Mouse (Mus musculus): ENCODE results near the gene Csrp2. TPM values are rescaled to one million over a fixed set of nuclear protein-coding genes. Genes with fewer than 3 reads are reported as not detected.

Csrp2 gene
- polyA plus RNA-seq, 1 experiment from 2014 or later: 150 TPM

DNA sequence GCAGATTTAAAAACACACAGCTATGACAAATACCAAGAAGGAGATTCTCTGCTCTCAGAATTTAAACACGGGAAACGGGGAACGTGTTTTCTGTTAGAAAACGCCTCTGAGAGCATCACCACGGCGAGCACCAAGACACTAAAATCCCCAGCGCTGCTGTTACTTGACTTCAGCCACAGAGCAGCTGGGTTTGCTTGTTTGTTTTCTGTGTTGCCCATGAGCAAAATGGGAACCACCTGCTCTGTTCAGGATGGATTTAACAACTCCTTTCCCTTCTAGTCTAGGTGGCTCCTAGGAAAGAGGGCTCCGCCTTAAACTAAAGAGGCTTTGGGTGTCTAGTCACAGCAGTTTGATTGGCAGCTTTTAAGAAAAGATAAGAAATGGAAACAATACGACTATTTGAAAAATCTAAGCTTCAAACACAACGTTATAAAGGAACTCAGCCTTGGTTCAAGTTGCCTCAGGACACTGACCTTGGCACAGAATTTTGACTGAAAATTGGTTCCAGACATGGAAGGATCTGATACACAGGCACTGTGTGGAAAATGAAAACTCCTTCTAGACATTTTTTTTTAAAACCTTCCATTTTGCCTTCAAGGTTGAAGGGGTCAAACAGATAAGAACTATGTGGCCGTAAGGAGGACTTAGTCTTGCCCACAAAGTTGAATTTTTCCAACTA lies 2.8 kb upstream of the Csrp2 start:
- H3K27me3 ChIP-seq (replicated peaks): no peaks in the 10 kb centered on the region
- ATAC-seq (ENCODE audit: low FRiP score, low read depth): no peak

DNA sequence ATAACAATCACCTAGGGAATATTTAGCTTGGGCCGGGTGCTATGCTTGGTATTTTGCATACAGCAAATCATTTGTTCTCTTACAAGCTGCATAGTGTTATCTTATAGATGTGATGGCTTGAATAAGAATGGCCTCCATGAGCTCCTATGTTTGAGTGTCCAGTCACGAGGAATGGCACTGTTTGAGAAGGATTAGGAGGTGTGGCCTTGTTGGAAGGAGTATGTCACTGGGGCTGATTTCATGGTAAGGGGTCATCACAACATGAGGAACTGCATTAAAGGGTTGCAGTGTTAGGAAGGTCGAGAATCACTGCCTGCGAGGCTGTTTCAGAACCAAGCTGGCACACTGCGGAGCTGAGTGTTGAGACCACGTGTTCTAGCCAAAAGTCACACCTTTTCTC lies 2.1 kb upstream of the Csrp2 start:
- H3K9me3 ChIP-seq: no peaks in the 10 kb centered on the region
- no peak for ATAC-seq (ENCODE audit: low FRiP score, low read depth)
- WGBS: 95% methylated on average over 6 of the region's 6 CpGs

More for the DNA sequence above, 2.8 kb upstream of the Csrp2 start:
- no peaks in the 10 kb centered on the region for H3K9me3 ChIP-seq
- H3K36me3 ChIP-seq: no peaks in the 10 kb centered on the region
- H3K4me3 ChIP-seq: no peak overlapping the region
- no peak overlapping the region for H3K27ac ChIP-seq
- H3K9ac ChIP-seq: no peak overlapping the region
- H3K4me2 ChIP-seq (replicated peaks): no peak overlapping the region
- 86% methylated on average over 11 of the region's 11 CpGs for WGBS
- H3K4me1 ChIP-seq: peaks cover 14% of the 10 kb centered on the region

DNA sequence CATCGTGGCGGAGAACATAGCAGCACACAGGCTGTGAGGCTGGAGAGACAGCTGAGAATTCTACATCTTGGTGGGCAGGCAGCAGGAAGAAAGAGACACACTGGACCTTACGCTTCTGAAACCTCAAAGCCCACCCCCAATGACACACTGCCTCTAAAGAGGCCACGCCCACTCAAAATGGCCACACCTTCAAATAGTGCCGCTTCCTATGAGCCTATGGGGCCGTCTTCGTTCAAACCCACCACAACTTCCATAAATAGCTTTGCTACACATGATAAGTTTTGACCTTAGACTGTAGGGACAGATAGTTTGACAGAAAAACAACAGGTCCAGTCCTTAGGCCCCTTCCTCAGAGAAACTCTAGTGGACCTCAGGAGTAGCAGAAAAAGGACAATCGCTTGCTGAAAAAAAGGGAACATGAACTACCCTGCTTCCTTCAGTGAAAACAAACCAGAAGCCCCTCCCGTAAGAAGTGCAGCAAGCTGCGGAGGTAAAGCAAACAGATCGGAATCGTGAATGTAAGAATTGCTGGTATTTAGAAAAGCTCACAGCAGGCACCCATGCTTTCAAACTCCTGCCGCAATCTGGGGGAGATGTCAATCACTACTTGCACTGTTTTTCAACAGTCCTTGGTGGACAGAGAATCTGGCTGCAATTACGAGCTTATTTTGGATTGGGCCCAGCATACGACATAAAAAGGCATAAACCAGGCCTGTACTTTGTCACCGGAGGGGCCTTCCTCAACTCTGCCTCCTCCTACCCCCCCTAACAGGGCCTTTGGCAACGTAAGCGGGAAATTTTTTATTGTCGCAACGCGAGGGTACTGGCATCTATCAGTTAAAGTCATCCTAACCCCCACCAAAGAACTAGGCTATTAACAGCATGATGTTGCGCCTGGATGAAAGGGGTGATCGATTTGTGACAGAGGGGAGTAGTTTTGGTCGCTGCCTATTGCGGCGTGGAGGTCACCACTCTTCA lies 886 bp upstream of the Csrp2 start:
- WGBS: 15% methylated on average over 26 of the region's 26 CpGs
- no peak for ATAC-seq (ENCODE audit: low FRiP score, low read depth)
- H3K27ac ChIP-seq: no peak overlapping the region

More for the DNA sequence above, 2.1 kb upstream of the Csrp2 start:
- Histone ChIP-seq H3K36me3 (no peaks in the 10 kb centered on the region), H3K9ac (no peak overlapping the region), H3K27ac (no peak overlapping the region), H3K4me3 (no peak overlapping the region), H3K27me3 (replicated peaks) (no peaks in the 10 kb centered on the region), H3K4me1 (peaks cover 20% of the 10 kb centered on the region), H3K4me2 (replicated peaks) (no peak overlapping the region)

DNA sequence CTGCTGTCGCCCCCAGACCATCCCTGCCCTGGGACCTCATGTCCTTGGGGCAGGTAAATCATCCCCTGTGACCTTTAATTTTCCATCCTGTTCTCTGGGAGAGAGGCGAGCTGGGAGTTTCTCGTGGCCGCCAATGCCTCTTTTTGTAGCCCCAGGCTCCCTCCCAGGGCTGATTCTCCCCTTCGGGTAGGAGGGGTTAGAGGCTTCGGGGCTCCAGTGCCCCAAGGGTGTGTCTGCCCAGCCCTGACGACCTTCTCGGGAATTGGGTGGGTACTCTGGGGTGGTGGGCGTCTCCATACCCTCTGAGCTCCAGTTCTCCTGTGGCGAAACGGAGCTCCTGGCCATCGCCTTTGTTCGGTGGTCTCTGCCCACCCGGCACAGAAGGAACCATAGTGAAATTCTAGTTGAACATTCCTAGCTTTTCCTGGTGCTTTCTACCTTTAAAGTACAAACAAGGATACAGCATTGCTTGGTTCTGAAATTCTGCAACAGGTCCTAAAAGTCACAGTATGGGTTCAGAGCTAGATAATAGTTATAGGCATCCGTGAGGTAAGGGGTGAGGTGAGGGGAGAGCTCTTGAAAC lies 870 bp downstream of the Csrp2 start:
- WGBS: under 1% methylated on average over 15 of the region's 15 CpGs

More for the DNA sequence above, 886 bp upstream of the Csrp2 start:
- Histone ChIP-seq H3K9me3 (no peaks in the 10 kb centered on the region), H3K4me1 (peaks cover 23% of the 10 kb centered on the region), H3K4me2 (replicated peaks) (peak overlapping the region; percentile 74), H3K9ac (peak overlapping the region; percentile 78; the same call in 1 of the 2 replicates), H3K36me3 (no peaks in the 10 kb centered on the region), H3K4me3 (peak overlapping the region; percentile 65), H3K27me3 (replicated peaks) (no peaks in the 10 kb centered on the region)

DNA sequence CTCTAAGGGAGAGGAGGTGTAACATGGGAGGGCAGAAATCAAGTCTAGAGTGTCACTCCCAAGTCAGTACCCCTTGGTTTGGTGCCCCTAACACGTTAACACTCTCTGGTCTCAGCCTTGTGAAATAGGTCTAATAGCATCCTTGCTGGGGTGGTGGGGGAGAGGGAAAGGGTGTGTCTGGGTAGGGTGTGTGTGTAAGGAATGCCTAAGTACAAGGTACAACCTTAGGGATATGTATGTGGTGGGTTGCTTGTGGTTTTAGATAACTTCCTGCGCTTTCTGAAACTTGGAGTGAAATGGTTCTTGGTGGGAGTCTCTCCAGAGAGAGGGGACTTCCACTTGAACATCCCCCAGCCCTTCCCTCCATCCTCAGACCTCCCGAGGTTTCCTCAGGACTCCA lies 2.3 kb downstream of the Csrp2 start:
- no peak for ATAC-seq (ENCODE audit: low FRiP score, low read depth)
- peak overlapping the region; percentile 74 for H3K4me2 ChIP-seq (replicated peaks)
- no peaks in the 10 kb centered on the region for H3K36me3 ChIP-seq
- WGBS: 62% methylated on average over 3 of the region's 3 CpGs
- H3K9ac ChIP-seq: no peak overlapping the region
- H3K4me3 ChIP-seq: no peak overlapping the region
- no peak overlapping the region for H3K27ac ChIP-seq
- H3K4me1 ChIP-seq: peaks cover 23% of the 10 kb centered on the region
- H3K27me3 ChIP-seq (replicated peaks): no peaks in the 10 kb centered on the region
- no peaks in the 10 kb centered on the region for H3K9me3 ChIP-seq

More for the DNA sequence above, 870 bp downstream of the Csrp2 start:
- peak; percentile 56 for ATAC-seq (ENCODE audit: low FRiP score, low read depth)
- Histone ChIP-seq H3K27me3 (replicated peaks) (no peaks in the 10 kb centered on the region), H3K4me3 (peak overlapping the region; percentile 65), H3K4me2 (replicated peaks) (peak overlapping the region; percentile 74), H3K4me1 (peaks cover 23% of the 10 kb centered on the region), H3K9me3 (no peaks in the 10 kb centered on the region), H3K27ac (peak overlapping the region; percentile 76; the same call in 1 of the 2 replicates), H3K9ac (peak overlapping the region; percentile 78), H3K36me3 (no peaks in the 10 kb centered on the region)

DNA sequence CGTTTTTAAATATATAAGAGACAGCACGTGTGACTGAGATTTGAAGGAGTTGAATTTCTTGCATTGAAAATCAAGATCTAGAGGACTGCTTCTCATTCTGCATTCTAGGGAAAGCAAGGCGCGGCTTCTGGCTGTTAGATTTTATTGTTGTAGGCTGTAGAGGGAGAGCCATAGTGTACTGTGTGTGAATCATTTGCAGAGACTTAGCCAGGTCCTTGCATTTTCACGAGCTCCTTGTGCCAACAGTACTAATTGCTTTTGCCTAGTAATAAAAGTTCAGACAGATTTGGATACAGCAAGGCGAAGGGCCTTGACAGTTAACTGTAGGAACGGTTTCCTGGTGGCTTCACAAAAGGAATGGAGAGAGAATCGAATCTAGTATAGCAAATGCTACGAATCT lies 3.0 kb downstream of the Csrp2 start:
- H3K4me2 ChIP-seq (replicated peaks): peak overlapping the region; percentile 74; the same call in 1 of the 2 replicates
- H3K27ac ChIP-seq: no peak overlapping the region
- no peaks in the 10 kb centered on the region for H3K36me3 ChIP-seq
- peaks cover 27% of the 10 kb centered on the region for H3K4me1 ChIP-seq
- H3K9ac ChIP-seq: no peak overlapping the region
- H3K27me3 ChIP-seq (replicated peaks): no peaks in the 10 kb centered on the region
- WGBS: 65% methylated on average over 9 of the region's 9 CpGs
- H3K9me3 ChIP-seq: no peaks in the 10 kb centered on the region
- no peak overlapping the region for H3K4me3 ChIP-seq
- ATAC-seq (ENCODE audit: low FRiP score, low read depth): no peak

DNA sequence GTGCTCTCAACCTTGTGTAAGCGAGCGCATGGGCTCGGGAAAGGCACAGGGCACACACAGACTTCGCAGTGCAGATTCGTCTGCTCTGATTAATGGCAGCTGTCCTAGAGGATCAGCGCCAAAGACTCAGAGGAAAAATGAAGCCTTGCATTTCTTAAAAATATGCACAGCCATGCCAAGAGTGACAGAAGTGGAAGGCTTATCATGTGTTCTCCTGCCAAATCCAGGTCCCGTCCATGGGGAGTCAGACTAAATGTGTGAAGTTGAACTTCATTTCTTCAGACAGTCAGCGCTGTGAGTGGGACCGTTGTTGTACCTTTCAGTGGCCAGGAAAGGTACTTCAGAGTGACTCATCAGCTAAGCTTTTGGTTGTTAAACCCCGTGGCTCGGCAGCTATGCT lies 7.9 kb downstream of the Csrp2 start:
- Histone ChIP-seq H3K36me3 (no peaks in the 10 kb centered on the region), H3K27me3 (replicated peaks) (no peaks in the 10 kb centered on the region), H3K4me2 (replicated peaks) (no peak overlapping the region), H3K4me1 (peaks cover 35% of the 10 kb centered on the region), H3K4me3 (no peak overlapping the region), H3K9me3 (no peaks in the 10 kb centered on the region), H3K9ac (no peak overlapping the region), H3K27ac (no peak overlapping the region)
- whole genome bisulfite sequencing: 77% methylated on average over 11 of the region's 11 CpGs
- no peak for ATAC-seq (ENCODE audit: low FRiP score, low read depth)

DNA sequence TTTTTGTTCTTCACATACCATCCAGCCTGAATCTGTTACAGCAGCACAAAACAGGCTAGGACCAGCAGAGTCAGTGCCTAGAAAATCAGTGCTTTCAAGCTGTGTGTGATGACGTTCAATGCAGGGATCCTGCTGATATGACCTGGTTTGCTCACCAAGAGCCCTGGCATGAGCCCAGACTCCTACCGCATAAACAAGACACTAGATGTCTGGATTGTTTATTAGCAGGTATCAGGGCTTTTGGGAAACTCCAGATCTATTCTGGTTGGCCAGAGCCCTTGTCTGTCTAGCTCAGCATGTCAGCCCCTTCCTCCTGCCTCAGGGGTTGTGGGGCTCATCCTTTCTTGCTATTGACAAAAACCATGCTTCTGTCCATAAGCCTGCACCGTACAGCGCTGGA lies 10.2 kb downstream of the Csrp2 start:
- no peak overlapping the region for H3K27ac ChIP-seq
- H3K9me3 ChIP-seq: no peaks in the 10 kb centered on the region
- H3K27me3 ChIP-seq (replicated peaks): no peaks in the 10 kb centered on the region
- ATAC-seq (ENCODE audit: low FRiP score, low read depth): no peak
- WGBS: 72% methylated on average over 4 of the region's 4 CpGs
- no peak overlapping the region for H3K4me3 ChIP-seq
- no peak overlapping the region for H3K4me2 ChIP-seq (replicated peaks)
- H3K4me1 ChIP-seq: peaks cover 32% of the 10 kb centered on the region
- H3K36me3 ChIP-seq: no peaks in the 10 kb centered on the region
- H3K9ac ChIP-seq: no peak overlapping the region

DNA sequence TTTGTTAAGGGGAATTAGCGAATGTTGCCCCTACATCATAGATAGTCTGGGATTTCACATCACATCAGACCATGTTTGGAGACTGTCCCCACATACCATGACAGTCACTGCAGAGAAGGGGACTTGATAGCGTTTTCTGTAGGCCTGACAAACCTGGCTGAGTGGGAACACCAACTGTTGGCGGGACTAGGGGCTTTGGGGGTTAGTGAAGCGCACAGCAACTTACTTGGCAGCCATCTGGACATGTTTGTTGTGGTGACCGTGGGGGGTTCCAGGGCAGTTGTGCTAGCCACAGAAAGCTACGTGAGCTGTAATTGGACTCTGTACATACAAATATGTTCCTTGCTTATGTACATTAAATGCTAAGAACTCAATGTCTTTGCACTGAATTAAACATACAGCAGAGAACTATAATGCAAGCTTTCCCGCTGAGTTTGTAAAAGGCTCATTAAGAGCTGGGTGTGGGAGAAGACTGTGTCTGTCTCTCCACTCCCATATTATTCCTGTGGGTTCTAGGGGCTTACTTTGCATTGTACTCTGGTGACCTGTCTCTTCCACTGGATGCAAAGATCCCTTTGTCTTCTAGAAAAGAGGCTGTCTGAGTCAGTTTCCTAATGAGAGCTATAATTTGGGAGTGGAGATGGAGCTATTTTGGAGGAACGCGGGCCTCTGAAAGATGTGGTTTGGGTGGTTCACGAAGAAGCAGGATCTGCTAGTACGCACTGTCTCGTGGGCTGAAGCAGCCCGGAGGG lies 11.7 kb downstream of the Csrp2 start:
- Histone ChIP-seq H3K27me3 (replicated peaks) (no peaks in the 10 kb centered on the region), H3K9me3 (no peaks in the 10 kb centered on the region), H3K9ac (0 out of 2 replicates have a peak overlapping the region, but pooled peaks have one; percentile 1), H3K36me3 (peaks cover 2% of the 10 kb centered on the region; the same call in 1 of the 2 replicates), H3K4me3 (no peak overlapping the region), H3K4me2 (replicated peaks) (peak overlapping the region; percentile 45), H3K4me1 (peaks cover 32% of the 10 kb centered on the region), H3K27ac (peak overlapping the region; percentile 76)
- 39% methylated on average over 13 of the region's 13 CpGs for WGBS
- peak; percentile 46 for ATAC-seq (ENCODE audit: low FRiP score, low read depth)

DNA sequence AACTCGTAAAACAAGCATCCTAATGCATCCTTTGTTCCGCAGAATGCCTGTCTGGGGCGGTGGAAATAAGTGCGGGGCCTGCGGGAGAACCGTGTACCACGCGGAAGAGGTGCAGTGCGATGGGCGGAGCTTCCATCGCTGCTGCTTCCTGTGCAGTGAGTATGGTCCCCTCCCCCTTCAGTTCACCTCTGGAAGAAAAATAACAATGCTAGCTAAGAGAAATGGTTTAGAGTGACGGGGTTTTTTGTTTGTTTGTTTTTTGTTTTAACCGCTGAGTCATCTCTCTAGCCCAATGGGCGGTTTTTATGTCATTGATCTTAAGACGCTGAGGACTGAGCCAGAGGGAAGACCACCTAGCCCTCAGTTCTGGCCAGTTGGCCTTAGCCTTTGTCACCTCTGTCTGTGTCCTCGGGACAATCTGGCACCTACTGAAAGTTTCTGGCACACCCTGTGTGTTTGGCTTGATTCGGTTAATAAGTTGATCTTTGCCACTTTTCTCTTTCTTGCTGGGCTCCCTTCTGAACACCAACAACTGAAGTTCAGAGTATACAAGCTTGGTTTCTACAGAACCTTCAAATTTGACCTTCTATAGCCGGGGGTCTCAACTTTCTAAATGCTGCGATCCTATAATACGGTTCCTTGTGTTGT lies 12.4 kb downstream of the Csrp2 start:
- ATAC-seq (ENCODE audit: low FRiP score, low read depth): peak; percentile 84
- 52% methylated on average over 20 of the region's 20 CpGs for whole genome bisulfite sequencing
- H3K9ac ChIP-seq: 0 out of 2 replicates have a peak overlapping the region, but pooled peaks have one; percentile 1
- H3K27ac ChIP-seq: peak overlapping the region; percentile 76
- H3K4me1 ChIP-seq: peaks cover 32% of the 10 kb centered on the region
- H3K9me3 ChIP-seq: no peaks in the 10 kb centered on the region
- H3K4me3 ChIP-seq: no peak overlapping the region
- H3K36me3 ChIP-seq: peaks cover 2% of the 10 kb centered on the region; the same call in 1 of the 2 replicates
- no peaks in the 10 kb centered on the region for H3K27me3 ChIP-seq (replicated peaks)
- H3K4me2 ChIP-seq (replicated peaks): peak overlapping the region; percentile 45

DNA sequence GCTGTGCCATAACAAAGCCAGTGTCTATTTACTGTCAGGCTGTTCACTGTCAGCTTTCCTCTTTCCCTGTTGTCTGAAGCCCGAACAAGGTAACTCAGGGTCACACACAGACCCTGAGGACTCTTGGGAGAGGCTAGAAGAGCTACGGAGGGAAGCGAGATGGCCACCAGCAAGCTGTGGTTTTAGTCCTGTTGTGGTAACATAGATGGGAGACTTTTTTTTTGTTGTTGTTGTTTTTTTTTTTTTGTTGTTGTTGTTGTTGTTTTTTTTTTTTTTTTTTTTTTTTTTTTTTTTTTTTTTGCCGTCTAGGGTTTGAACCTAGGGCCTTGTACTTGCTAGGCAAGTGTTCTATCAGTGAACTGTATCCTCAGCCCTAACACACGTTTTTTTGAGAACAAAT lies 14.0 kb downstream of the Csrp2 start:
- no peaks in the 10 kb centered on the region for H3K9me3 ChIP-seq
- peaks cover 28% of the 10 kb centered on the region for H3K4me1 ChIP-seq
- ATAC-seq (ENCODE audit: low FRiP score, low read depth): no peak
- H3K9ac ChIP-seq: no peak overlapping the region
- H3K27ac ChIP-seq: no peak overlapping the region
- no peak overlapping the region for H3K4me3 ChIP-seq
- H3K27me3 ChIP-seq (replicated peaks): no peaks in the 10 kb centered on the region
- no peak overlapping the region for H3K4me2 ChIP-seq (replicated peaks)
- peaks cover 12% of the 10 kb centered on the region for H3K36me3 ChIP-seq
- WGBS: 86% methylated on average over 5 of the region's 5 CpGs

Data from neural tube, embryonic 12.5 days (tissue).